Mouse (Mus musculus): ENCODE results near the gene Bag6.
A peak's percentile ranks its signal among the peaks of the same experiment; 100 is the strongest.

Bag6 gene

DNA sequence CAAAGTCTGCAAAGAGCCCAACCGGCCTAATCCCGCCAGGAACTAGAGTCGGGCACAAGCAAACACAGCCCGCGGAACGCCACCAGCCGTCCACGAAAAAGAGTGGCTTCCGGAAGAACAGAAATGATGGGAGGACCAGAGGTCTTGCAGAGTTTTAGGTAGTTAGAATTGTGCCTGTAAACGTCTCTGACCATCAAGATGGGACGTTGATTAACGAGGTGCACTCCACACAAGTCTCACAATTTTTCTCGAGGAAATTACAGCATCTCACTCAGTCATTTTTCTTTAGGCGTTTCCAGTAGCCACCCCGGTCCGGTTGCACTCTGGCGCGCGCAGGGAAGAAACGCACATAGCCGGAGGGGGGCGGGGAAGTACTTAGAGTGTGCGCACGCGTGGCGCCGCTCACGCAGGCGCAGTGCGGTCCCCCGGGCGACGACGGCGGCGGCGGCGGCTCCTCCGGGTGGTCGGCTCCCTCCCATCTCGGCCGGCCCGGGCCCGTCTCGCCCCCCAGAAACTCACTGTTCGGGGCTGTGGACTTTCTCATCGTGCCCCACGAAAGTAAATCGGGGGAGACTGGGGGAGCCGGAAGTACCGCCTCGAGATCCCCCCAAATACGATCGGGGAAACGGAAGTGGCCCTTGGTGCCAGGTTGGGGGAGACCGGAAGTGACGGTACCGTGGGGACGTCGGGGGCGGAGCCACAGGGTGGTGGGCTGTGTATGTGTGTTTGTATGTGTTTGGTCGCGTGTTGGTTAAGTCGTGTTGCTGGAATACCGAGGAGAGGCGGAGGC is at the start of gene Bag6:
Gene Bag6, plus strand, starts transcription at position 378 of the 790 bp plus-strand sequence.
- DNase-seq: peak; percentile 98

DNA sequence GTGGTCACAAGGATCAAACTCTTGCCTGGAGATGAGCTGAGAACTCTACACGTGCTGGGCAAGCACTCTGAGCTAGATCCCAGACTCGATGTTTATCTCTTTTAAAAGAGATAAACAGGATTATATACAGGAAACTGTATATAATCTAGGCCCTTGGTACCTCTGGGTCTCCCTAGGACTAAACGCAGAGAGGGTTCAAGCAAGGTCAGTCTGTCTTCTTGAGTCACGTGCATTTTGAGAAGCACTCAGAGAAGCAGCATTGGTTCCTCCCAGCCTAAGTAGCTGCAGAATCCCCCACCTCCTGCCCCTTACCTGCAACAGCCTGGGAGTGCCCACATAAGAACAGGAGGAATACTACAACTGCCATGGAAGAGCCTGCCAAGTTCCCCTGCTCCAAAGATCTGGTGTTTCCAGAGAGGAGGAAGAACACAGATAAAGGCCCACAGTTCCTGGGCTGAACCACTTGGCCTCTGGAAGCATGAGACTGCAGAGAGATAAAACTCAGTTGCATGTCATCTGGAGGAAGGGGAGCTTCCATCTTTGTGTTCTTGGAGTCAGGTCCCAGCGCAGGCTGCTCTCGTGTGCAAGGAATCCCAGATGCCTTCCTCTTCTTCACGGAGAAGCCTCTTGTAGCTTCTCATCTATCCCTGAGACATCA is 49.6 kb upstream of the Bag6 start, which contains the start of gene Ly6g6f:
Gene Ly6g6f, minus strand, starts transcription at position 403 of the 658 bp plus-strand sequence.
- no peak for DNase-seq

GRCm38 (mm10) chr17:35088151-35088550 is 46.8 kb upstream of the Bag6 start:
- no peak for DNase-seq

DNA sequence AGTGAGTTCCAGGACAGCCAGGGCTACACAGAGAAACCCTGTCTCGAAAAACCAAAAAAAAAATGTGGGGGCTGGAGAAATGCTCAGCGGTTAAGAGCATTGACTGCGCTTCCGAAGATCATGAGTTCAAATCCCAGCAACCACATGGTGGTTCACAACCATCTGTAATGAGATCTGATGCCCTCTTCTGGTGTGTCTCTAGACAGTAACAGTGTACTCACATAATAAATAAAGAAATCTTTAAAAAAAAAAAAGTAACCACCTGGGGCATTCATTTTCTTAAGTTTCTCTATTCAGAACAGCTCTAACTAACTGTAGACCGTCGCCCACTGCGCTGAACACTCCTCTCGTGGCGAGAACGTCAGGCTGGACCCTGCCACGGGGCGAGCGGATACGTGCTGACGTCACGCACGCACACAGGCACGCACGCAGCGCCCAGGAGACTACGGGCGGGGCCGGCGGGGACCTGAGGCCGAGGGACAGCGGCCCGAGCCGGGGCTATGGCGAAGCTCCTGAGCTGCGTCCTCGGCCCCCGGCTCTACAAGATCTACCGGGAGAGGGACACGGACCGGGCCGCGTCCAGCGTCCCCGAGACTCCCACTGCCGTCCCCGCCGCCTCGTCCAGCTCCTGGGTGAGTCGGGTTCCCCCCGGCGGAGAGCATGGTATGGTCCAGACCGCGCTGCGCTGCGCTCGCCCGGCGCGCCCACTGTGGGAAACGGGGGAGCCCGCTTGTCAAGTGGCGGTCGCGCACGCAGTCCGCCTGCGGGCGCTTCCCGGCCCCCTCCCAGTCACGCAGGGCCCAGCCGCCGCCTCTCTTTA is 45.9 kb upstream of the Bag6 start, which contains the start of gene Abhd16a:
Gene Abhd16a, plus strand, starts transcription at position 439 of the 820 bp plus-strand sequence.
- DNase-seq: peak; percentile 95

DNA sequence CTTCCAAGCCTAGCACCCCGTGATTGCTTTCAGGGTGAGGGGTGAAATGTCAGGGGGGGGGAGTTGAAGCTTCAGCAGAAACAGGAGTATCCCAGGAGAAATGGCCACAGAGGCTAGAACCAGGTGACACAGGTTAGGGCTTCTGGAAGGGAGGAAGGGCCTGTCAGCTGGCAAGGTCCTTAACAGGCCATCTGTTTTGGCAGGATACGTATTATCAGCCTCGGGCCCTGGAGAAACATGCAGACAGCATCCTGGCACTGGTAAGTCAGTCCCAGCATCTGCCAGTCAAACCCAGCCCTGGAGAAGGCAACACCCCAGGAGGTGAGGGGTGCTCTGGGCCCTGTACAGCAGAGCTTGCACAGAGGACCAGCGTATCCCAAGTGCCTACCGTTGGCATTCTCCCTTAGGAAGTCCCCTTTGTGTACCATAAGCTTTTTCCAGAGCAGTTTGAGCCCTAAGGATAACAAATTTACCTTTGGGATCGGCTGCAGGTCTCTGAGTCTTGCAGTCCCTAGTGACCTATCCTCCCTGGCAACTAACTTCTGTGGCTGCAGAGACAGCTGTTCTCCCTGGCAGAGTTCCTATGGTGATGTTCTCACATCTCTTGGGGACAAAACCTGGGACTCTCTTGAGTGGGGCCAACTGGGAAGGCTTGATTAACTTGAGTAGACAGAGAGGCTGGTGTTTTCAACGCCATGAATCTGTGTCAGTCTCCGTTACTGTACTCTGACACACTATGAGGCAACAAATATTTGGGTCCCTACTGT is 44.6 kb upstream of the Bag6 start:
- peak; percentile 82 for DNase-seq

GRCm38 (mm10) chr17:35092403-35093198 is 42.4 kb upstream of the Bag6 start:
- no peak for DNase-seq

GRCm38 (mm10) chr17:35094475-35095365 is 40.3 kb upstream of the Bag6 start:
- no peak for DNase-seq

DNA sequence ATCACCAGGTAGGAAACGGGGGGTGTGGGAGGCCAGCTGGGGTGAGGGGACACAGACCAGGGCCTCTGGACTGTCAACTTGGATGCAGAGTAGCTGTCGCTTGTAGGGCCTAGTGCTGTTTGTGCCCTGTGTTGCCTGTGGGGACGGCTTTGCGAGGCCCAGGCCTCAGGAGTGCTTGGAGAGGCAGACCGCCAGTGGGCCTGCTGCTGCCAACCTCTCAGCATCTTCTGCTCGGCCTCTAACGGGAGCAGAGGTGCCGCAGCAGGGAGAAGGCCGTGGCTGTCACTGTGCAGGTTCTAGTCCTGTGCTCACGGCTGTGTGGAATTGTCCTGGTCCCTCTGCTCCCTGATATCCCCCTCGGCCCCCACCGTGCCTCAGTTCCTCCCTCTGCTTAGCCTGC is 38.4 kb upstream of the Bag6 start:
- DNase-seq: no peak

GRCm38 (mm10) chr17:35097164-35097655 is 37.8 kb upstream of the Bag6 start:
- peak; percentile 67 for DNase-seq

DNA sequence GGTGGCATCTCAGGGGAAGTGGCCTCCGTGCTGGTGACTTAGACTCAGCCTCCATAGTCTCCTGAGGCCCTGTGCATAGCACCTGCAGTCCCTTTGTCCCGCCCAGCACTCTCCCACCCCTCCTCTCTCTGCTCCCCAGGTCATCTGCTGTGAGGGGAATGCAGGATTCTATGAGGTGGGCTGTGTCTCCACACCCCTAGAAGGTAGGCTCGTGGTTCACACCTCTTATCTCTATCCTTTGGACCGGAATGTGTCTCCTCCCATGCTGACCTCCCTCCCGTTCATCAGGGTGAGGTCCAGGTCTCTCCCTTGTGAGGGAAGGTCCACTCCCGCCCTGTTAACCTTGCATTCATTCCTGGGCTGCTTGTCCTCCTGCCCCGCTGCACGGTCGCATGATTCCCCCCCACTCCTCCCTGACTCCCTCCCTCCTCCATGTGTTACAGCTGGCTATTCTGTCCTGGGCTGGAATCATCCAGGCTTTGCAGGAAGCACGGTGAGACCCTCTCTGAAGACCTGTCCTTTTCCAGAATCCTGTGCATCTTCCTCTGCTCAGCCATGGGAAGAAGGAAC is 34.7 kb upstream of the Bag6 start:
- DNase-seq: no peak

GRCm38 (mm10) chr17:35101161-35101560 is 33.8 kb upstream of the Bag6 start:
- no peak for DNase-seq

DNA sequence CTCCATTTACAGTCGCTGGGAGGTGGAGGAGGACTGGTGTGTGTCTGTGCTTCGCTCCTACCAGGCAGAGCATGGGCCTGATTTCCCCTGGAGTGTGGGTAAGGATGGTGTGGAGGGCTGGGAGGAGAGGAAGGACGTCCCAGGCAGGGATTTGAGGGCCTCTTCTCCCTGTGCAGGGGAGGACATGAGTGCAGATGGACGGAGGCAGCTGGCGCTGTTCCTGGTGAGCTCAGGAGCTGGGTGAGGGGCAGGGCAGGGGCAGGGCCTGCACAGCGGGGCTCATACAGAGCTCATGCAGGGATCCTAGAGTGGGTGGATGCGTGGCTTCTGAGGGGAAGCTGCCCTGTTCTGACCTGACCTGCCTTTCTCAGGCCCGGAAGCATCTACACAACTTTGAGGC is 32.7 kb upstream of the Bag6 start:
- no peak for DNase-seq

- DNase-seq: no peak
These were observed 31.7 kb upstream of the Bag6 start for GRCm38 (mm10) chr17:35103221-35103690.

DNA sequence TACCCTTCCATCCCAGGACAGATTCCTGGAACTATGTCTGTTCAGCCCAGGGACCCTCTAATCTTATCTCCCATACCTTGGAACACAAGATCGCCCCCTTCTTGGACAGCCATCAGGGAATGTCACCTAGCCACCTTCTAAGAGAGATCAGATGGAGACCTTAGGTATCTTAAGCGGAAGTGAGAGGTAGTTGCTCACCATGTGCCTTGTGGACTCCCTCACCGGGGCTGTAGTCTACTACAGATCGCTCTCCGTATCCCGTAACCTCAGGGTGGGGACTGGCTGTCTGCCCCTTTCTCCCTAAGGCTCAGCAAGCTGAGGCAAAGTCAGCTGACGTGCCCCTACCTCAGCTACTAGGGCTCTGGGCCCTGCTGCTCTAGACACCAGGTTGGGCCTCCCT is 30.9 kb upstream of the Bag6 start:
- no peak for DNase-seq

DNA sequence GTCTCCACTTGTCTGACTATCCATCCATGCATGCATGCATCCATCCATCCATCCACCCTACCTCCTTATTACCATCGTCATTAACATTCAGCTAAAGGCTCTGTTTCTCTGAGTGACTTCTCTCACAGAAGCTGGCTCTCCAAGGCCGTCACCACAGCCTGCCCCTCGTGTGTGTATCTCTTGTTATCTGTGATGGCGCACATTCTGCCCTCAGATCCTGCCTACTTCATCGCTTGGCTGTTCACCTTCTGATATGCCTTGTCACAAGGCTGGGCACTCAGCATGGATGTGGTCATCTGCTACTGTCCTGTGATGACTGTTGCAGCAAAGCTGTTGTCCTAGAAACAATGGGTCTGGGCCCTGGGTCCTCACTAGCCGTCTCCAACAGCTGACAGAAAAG is 30.2 kb upstream of the Bag6 start:
- DNase-seq: no peak

- DNase-seq: peak; percentile 66
These were observed 29.1 kb upstream of the Bag6 start for GRCm38 (mm10) chr17:35105740-35106389.

DNA sequence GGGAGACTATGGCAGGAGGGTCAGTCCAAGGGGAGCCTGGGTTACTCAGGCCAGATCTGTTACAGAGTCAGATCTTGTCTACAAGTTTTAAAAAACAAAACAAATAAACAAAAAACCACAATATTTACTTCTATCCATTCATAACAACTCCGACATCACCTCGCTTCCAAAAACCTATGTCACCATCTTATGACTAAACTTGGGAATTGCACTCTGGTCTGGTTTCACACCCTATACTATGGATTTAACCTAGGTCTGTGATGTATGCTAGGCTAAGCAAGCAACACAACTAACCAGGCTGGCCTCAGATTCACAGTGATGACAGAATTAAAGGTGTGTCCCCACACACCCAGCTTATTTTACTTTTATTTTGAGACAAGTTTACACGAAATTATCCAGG is 28.5 kb upstream of the Bag6 start:
- DNase-seq: no peak

GRCm38 (mm10) chr17:35108097-35108496 is 26.9 kb upstream of the Bag6 start, which contains the start of gene Ly6g5c:
Gene Ly6g5c (plus strand): TSS chr17:35108279.
- no peak for DNase-seq

GRCm38 (mm10) chr17:35111774-35112173 is 23.2 kb upstream of the Bag6 start:
- no peak for DNase-seq
